Mouse (Mus musculus) lung, postnatal 0 days (tissue): ENCODE results near the gene Fbxl17.

Source experiments
- CTCF ChIP-seq: IDR thresholded peaks from 2 replicates; pipeline ENCODE4 v1.5.1; 2016; ENCODE audit warnings: antibody characterized with exemption, mild to moderate bottlenecking
- EP300 ChIP-seq: IDR thresholded peaks from 2 replicates; pipeline ENCODE4 v1.6.1; 2016; ENCODE audit warnings: antibody characterized with exemption, mild to moderate bottlenecking, control low read depth

- TF ChIP-seq CTCF = no peak
- TF ChIP-seq EP300 = no peak
Measured at GRCm38 (mm10) chr17:63317518-63317917, 182.3 kb downstream of the Fbxl17 start.
